Mouse (Mus musculus) monocyte, adult 2 months (primary cell): Measurements from ENCODE around the gene Ank2.

Experiments used
- DNase-seq, 2 experiments: peaks; one replicate each; pipeline ENCODE4 v3.0.0; 2022; ENCODE audit warnings: low spot score in 2 of 2, low read depth in 1 of 2

Gene Ank2

GRCm38 (mm10) chr3:126920296-126920695 is 578.9 kb downstream of the Ank2 start:
- no peak for DNase-seq

GRCm38 (mm10) chr3:126918805-126919473 is 580.2 kb downstream of the Ank2 start:
- no peak for DNase-seq

- no peak for DNase-seq
Observed at GRCm38 (mm10) chr3:126916381-126916780, 582.8 kb downstream of the Ank2 start.

- DNase-seq = no peak
Observed at GRCm38 (mm10) chr3:126903543-126903942, 595.6 kb downstream of the Ank2 start.

- no peak for DNase-seq
Observed at GRCm38 (mm10) chr3:126886644-126887043, 612.5 kb downstream of the Ank2 start.

GRCm38 (mm10) chr3:126886090-126886489 is 613.1 kb downstream of the Ank2 start:
- DNase-seq = no peak

GRCm38 (mm10) chr3:126878233-126878632 is 620.9 kb downstream of the Ank2 start:
- DNase-seq = no peak
